Mouse (Mus musculus) retina, embryonic 14.5 days (tissue): ENCODE results near the gene Thada.

Source experiments
- DNase-seq: peaks from one replicate; pipeline ENCODE4 v3.0.0-alpha.2; 2015; ENCODE audit warnings: low spot score

Gene Thada

GRCm38 (mm10) chr17:84342299-84342817 is 123.6 kb downstream of the Thada start:
- no peak for DNase-seq

- DNase-seq: no peak
Observed at GRCm38 (mm10) chr17:84341686-84342085, 124.3 kb downstream of the Thada start.

GRCm38 (mm10) chr17:84340574-84340973 is 125.4 kb downstream of the Thada start:
- no peak for DNase-seq

GRCm38 (mm10) chr17:84335996-84336395 is 130.0 kb downstream of the Thada start:
- no peak for DNase-seq

- no peak for DNase-seq
Observed at GRCm38 (mm10) chr17:84335076-84335475, 130.9 kb downstream of the Thada start.

- no peak for DNase-seq
Observed at GRCm38 (mm10) chr17:84334241-84335014, 131.6 kb downstream of the Thada start.

GRCm38 (mm10) chr17:84332940-84333339 is 133.1 kb downstream of the Thada start:
- DNase-seq: no peak

GRCm38 (mm10) chr17:84330986-84331385 is 135.0 kb downstream of the Thada start:
- no peak for DNase-seq

GRCm38 (mm10) chr17:84330506-84330905 is 135.5 kb downstream of the Thada start:
- DNase-seq: no peak

GRCm38 (mm10) chr17:84329906-84330470 is 136.0 kb downstream of the Thada start:
- DNase-seq: no peak

GRCm38 (mm10) chr17:84328526-84328925 is 137.5 kb downstream of the Thada start:
- DNase-seq: no peak

- DNase-seq: no peak
Observed at GRCm38 (mm10) chr17:84327051-84327925, 138.7 kb downstream of the Thada start.

GRCm38 (mm10) chr17:84322176-84322575 is 143.8 kb downstream of the Thada start:
- DNase-seq: no peak

GRCm38 (mm10) chr17:84321351-84321750 is 144.7 kb downstream of the Thada start:
- no peak for DNase-seq

GRCm38 (mm10) chr17:84320576-84320975 is 145.4 kb downstream of the Thada start:
- no peak for DNase-seq

- no peak for DNase-seq
Observed at GRCm38 (mm10) chr17:84314341-84314740, 151.7 kb downstream of the Thada start.

GRCm38 (mm10) chr17:84313494-84313893 is 152.5 kb downstream of the Thada start:
- no peak for DNase-seq

- no peak for DNase-seq
Observed at GRCm38 (mm10) chr17:84306151-84306550, 159.9 kb downstream of the Thada start.

GRCm38 (mm10) chr17:84305074-84305473 is 160.9 kb downstream of the Thada start:
- no peak for DNase-seq

GRCm38 (mm10) chr17:84304141-84304540 is 161.9 kb downstream of the Thada start:
- DNase-seq: no peak

- no peak for DNase-seq
Observed at GRCm38 (mm10) chr17:84297976-84298375, 168.0 kb downstream of the Thada start.

- DNase-seq: no peak
Observed at GRCm38 (mm10) chr17:84293221-84293620, 172.8 kb downstream of the Thada start.
